Mouse (Mus musculus) brain, embryonic 14.5 days (tissue): ENCODE measurements around the gene S1pr5. TPM values are rescaled to one million over a fixed set of nuclear protein-coding genes. Genes with fewer than 3 reads are reported as not detected.

ENCODE experiments used
- DNase-seq: peaks from one replicate; pipeline ENCODE4 v3.0.0-alpha.2; 2011; ENCODE audit warnings: low read depth
- CTCF ChIP-seq: fragments of 200-500 bp; IDR thresholded peaks from 2 replicates; pipeline ENCODE4 v1.5.1; 2012; ENCODE audit warnings: inconsistent platforms, mild to moderate bottlenecking, moderate library complexity, borderline replicate concordance; ENCODE audit not compliant: insufficient read depth, insufficient read length; ENCODE audit errors: extremely low read depth
- POLR2A ChIP-seq: fragments of 200-500 bp; IDR thresholded peaks from 2 replicates; pipeline ENCODE4 v1.6.1; 2012; ENCODE audit warnings: mild to moderate bottlenecking, inconsistent platforms, borderline replicate concordance; ENCODE audit not compliant: poor library complexity, insufficient read depth, insufficient read length, severe bottlenecking; ENCODE audit errors: extremely low read depth
- polyA plus RNA-seq: library from polyadenylated mRNA; depleted of rRNA; stranded (reverse); fragments of >200 nt; gene quantifications from 2 replicates; pipeline ENCODE4 v1.2.3, GENCODE M21; 2012

The S1pr5 gene
- polyA plus RNA-seq, 1 experiment = 2.5 TPM

GRCm38 (mm10) chr9:21243826-21244427 is 4.3 kb downstream of the S1pr5 start:
- DNase-seq = no peak
- TF ChIP-seq POLR2A (no peak), CTCF (no peak)

GRCm38 (mm10) chr9:21241343-21241742 is 6.9 kb downstream of the S1pr5 start:
- DNase-seq = peak; percentile 95
- peak; percentile 98 for TF ChIP-seq CTCF
- TF ChIP-seq POLR2A = no peak

- peak; percentile 24 for DNase-seq
- TF ChIP-seq CTCF (no peak), POLR2A (no peak)
These were observed 8.8 kb downstream of the S1pr5 start for GRCm38 (mm10) chr9:21239465-21239848.

GRCm38 (mm10) chr9:21238733-21239464 is 9.3 kb downstream of the S1pr5 start, which contains the start of gene Keap1:
Keap1 (minus strand) TSS chr9:21239361.
- TF ChIP-seq CTCF (no peak), POLR2A (peak; percentile 62; the same call in 1 of the 2 replicates)
- peak; percentile 84 for DNase-seq

- no peak for TF ChIP-seq CTCF
- no peak for TF ChIP-seq POLR2A
- DNase-seq = peak; percentile 52
These were observed 10.1 kb downstream of the S1pr5 start for GRCm38 (mm10) chr9:21238004-21238732.

GRCm38 (mm10) chr9:21237368-21238003 is 10.8 kb downstream of the S1pr5 start:
- peak; percentile 69 for DNase-seq
- TF ChIP-seq POLR2A = no peak
- TF ChIP-seq CTCF = peak; percentile 53

GRCm38 (mm10) chr9:21236991-21237367 is 11.3 kb downstream of the S1pr5 start:
- peak; percentile 37 for DNase-seq
- no peak for TF ChIP-seq CTCF
- no peak for TF ChIP-seq POLR2A

GRCm38 (mm10) chr9:21235341-21235740 is 12.9 kb downstream of the S1pr5 start:
- TF ChIP-seq CTCF (no peak), POLR2A (no peak)
- no peak for DNase-seq

GRCm38 (mm10) chr9:21233805-21234204 is 14.4 kb downstream of the S1pr5 start:
- no peak for DNase-seq
- no peak for TF ChIP-seq CTCF
- no peak for TF ChIP-seq POLR2A

- DNase-seq = no peak
- TF ChIP-seq CTCF (no peak), POLR2A (no peak)
These were observed 14.9 kb downstream of the S1pr5 start for GRCm38 (mm10) chr9:21233366-21233765.

- TF ChIP-seq CTCF = no peak
- TF ChIP-seq POLR2A = no peak
- DNase-seq = no peak
These were observed 15.4 kb downstream of the S1pr5 start for GRCm38 (mm10) chr9:21232867-21233266.
